Mouse (Mus musculus): ENCODE measurements around the gene Diexf. TPM values are rescaled to one million over a fixed set of nuclear protein-coding genes. Genes with fewer than 3 reads are reported as not detected.
A peak's percentile ranks its signal among the peaks of the same experiment; 100 is the strongest.

The Diexf gene
- total and polyA plus RNA-seq, 3 experiments, result 7.3 to 10.2 (median 7.8) TPM

DNA sequence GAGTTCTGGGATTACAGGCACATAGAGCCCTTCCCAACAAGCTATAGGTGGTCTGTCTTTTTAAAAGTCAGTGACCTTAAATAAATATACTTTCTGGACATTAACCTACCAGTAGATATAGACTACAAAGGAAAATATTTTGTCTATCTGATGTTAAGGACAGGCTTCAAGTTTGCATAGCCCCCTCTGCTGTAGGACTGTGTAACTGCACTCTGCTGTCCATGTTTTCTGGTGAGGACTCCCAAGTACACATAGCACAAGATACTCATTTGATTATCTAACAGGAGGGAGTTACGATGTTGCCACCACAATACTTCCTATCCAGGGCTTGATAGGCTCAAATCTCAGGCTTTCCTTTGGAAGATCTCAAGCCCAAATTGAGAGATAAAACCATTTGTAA lies 3.7 kb upstream of the Diexf start:
- Histone ChIP-seq H3K27me3 (ENCODE audit: control insufficient read depth, insufficient read depth, low read length) (no peaks in the 10 kb centered on the region), H3K4me3 (no peak overlapping the region), H3K79me2 (replicated peaks; ENCODE audit: control insufficient read depth, insufficient read depth, low read length) (peaks cover 2% of the 10 kb centered on the region; the same call in 1 of the 2 replicates), H3K9ac (ENCODE audit: low read depth, low read length) (no peak overlapping the region), H3K36me3 (ENCODE audit: control insufficient read depth, insufficient read depth, low read length) (0 out of 2 replicates have a peak, but pooled peaks cover 2% of the 10 kb centered on the region), H3K27ac (no peak overlapping the region), H3K4me1 (ENCODE audit: control insufficient read depth, insufficient read depth, low read length) (no peaks in the 10 kb centered on the region)
- WGBS, result 82% methylated on average over 1 of the region's 1 CpGs
- DNase-seq, result no peak
- TF ChIP-seq CTCF (IDR thresholded peaks at IDR 0.05), result peak; percentile 24; the same call in 1 of the 2 replicates
- no peak for TF ChIP-seq POLR2A (IDR thresholded peaks at IDR 0.05; ENCODE audit: insufficient read depth, low read depth, low read length)
- TF ChIP-seq EP300 (IDR thresholded peaks at IDR 0.05; ENCODE audit: insufficient read depth, low read depth, low read length), result no peak
- intact Hi-C loops (cut with DNase I), result loop anchor here (5.0 kb wide), 1 partner anchor 59 kb away; no protein-coding TSS in a partner anchor

DNA sequence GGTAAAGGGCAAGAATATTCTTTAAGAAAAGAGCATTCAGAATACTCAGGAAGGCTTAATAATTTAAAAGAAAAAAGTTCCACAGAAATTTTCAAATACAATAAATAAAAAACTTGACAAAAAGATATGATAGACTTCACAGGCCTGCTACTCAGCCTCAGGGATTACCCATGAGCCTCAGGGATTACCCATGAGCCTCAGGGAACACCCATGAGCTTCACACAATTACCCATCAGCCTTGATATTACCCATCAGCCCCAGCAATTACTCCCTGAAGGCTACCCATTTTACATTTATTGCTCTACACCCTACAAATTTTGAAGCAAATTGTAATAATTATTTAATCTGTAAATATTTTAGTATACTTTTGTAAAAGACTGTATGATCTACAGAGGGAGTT lies 2.3 kb upstream of the Diexf start:
- H3K36me3 ChIP-seq (ENCODE audit: control insufficient read depth, insufficient read depth, low read length), result 0 out of 2 replicates have a peak, but pooled peaks cover 2% of the 10 kb centered on the region
- H3K9ac ChIP-seq (ENCODE audit: low read depth, low read length), result no peak overlapping the region
- H3K27me3 ChIP-seq (ENCODE audit: control insufficient read depth, insufficient read depth, low read length), result no peaks in the 10 kb centered on the region
- H3K27ac ChIP-seq, result no peak overlapping the region
- TF ChIP-seq CTCF (IDR thresholded peaks at IDR 0.05) (no peak), POLR2A (IDR thresholded peaks at IDR 0.05; ENCODE audit: insufficient read depth, low read depth, low read length) (no peak), EP300 (IDR thresholded peaks at IDR 0.05; ENCODE audit: insufficient read depth, low read depth, low read length) (no peak)
- H3K4me1 ChIP-seq (ENCODE audit: control insufficient read depth, insufficient read depth, low read length), result no peaks in the 10 kb centered on the region
- no peak overlapping the region for H3K4me3 ChIP-seq
- intact Hi-C loops (cut with DNase I), result loop anchor here (5.0 kb wide), 1 partner anchor 60 kb away; no protein-coding TSS in a partner anchor
- no peak for DNase-seq
- peaks cover 2% of the 10 kb centered on the region; the same call in 1 of the 2 replicates for H3K79me2 ChIP-seq (replicated peaks; ENCODE audit: control insufficient read depth, insufficient read depth, low read length)

DNA sequence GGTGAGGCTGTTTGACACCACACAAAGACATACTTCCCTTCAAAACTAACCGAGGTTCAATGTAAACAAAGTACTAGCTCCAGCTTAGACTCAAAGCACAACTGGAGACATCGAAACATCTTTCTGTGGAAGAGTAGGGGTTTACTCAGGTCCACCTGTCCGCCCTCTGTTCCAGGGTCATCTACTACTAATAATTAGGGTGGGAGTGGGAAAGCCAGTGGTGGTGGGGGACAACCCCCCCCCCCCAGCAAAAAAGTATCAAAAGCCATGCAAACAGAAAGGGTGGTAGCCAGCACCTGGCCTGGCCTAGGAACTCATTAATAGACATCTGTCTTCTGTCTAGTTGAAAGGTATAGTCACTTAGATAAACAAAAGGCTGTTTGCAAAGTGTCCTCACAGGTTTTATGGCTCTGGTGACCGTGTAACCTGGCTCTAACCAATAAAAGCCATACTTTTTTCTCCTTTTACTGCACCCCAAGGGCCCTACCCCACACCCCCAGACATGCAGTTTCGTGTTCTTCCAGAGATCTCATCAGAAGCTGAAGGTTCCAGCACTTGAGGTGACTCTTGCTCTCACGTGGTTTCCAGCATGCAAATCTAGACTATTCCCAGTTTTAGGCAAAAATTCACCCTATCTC lies 1.4 kb upstream of the Diexf start:
- H3K4me1 ChIP-seq (ENCODE audit: control insufficient read depth, insufficient read depth, low read length), result no peaks in the 10 kb centered on the region
- DNase-seq, result no peak
- intact Hi-C loops (cut with DNase I), result loop anchor here (5.0 kb wide), 1 partner anchor 61 kb away; no protein-coding TSS in a partner anchor
- no peaks in the 10 kb centered on the region for H3K27me3 ChIP-seq (ENCODE audit: control insufficient read depth, insufficient read depth, low read length)
- peaks cover 2% of the 10 kb centered on the region; the same call in 1 of the 2 replicates for H3K79me2 ChIP-seq (replicated peaks; ENCODE audit: control insufficient read depth, insufficient read depth, low read length)
- H3K27ac ChIP-seq, result no peak overlapping the region
- H3K36me3 ChIP-seq (ENCODE audit: control insufficient read depth, insufficient read depth, low read length), result 0 out of 2 replicates have a peak, but pooled peaks cover 2% of the 10 kb centered on the region
- no peak for TF ChIP-seq POLR2A (IDR thresholded peaks at IDR 0.05; ENCODE audit: insufficient read depth, low read depth, low read length)
- no peak for TF ChIP-seq EP300 (IDR thresholded peaks at IDR 0.05; ENCODE audit: insufficient read depth, low read depth, low read length)
- TF ChIP-seq CTCF (IDR thresholded peaks at IDR 0.05), result no peak
- 79% methylated on average over 6 of the region's 6 CpGs for WGBS
- H3K9ac ChIP-seq (ENCODE audit: low read depth, low read length), result no peak overlapping the region
- H3K4me3 ChIP-seq, result no peak overlapping the region

DNA sequence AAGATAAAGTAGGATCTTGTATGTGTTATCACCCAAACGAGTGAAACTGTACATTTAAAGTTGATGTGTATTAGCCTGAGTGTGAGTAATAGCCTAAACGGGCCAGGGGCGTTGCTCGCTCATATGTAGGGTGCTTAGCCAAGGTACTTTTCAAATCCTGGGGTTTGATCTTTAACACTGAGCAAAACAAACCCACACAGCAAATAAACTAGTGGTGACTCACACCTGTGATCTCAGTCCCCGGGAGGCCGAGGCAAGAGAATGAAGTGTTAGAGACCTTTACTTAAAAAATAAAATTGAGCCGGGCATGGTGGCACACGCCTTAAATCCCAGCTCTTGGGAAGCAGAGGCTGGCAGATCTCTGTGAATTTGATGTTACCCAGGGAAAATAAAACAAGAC lies 767 bp upstream of the Diexf start:
- no peak overlapping the region for H3K4me3 ChIP-seq
- 0 out of 2 replicates have a peak, but pooled peaks cover 2% of the 10 kb centered on the region for H3K36me3 ChIP-seq (ENCODE audit: control insufficient read depth, insufficient read depth, low read length)
- no peak for DNase-seq
- no peak for TF ChIP-seq POLR2A (IDR thresholded peaks at IDR 0.05; ENCODE audit: insufficient read depth, low read depth, low read length)
- H3K79me2 ChIP-seq (replicated peaks; ENCODE audit: control insufficient read depth, insufficient read depth, low read length), result peaks cover 2% of the 10 kb centered on the region; the same call in 1 of the 2 replicates
- H3K27me3 ChIP-seq (ENCODE audit: control insufficient read depth, insufficient read depth, low read length), result no peaks in the 10 kb centered on the region
- 84% methylated on average over 8 of the region's 8 CpGs for WGBS
- intact Hi-C loops (cut with DNase I), result loop anchor here (1.0 to 5.0 kb wide), 2 partner anchors 42 to 61 kb away; no protein-coding TSS in a partner anchor
- H3K9ac ChIP-seq (ENCODE audit: low read depth, low read length), result no peak overlapping the region
- no peak overlapping the region for H3K27ac ChIP-seq
- no peaks in the 10 kb centered on the region for H3K4me1 ChIP-seq (ENCODE audit: control insufficient read depth, insufficient read depth, low read length)

DNA sequence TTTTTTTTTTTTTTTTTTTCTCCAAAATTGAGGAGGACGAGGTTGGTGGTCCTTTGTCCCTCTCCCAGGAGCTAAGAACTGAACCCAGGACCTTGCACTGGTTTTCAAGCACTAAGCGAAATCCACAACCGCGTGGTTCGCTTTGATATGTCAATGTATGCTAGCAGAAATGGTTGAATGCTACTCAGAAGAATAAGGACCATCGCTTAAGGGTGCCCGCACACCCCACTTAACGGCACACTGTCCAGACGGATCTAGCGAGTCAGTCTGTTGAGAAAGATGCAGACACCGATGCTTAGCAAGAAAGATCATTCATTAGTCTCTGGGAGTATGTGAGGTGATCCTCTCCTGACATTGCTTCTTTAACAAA lies 369 bp upstream of the Diexf start:
- H3K9ac ChIP-seq (ENCODE audit: low read depth, low read length), result no peak overlapping the region
- no peak for TF ChIP-seq CTCF (IDR thresholded peaks at IDR 0.05)
- TF ChIP-seq EP300 (IDR thresholded peaks at IDR 0.05; ENCODE audit: insufficient read depth, low read depth, low read length), result no peak
- TF ChIP-seq POLR2A (IDR thresholded peaks at IDR 0.05; ENCODE audit: insufficient read depth, low read depth, low read length), result no peak

DNA sequence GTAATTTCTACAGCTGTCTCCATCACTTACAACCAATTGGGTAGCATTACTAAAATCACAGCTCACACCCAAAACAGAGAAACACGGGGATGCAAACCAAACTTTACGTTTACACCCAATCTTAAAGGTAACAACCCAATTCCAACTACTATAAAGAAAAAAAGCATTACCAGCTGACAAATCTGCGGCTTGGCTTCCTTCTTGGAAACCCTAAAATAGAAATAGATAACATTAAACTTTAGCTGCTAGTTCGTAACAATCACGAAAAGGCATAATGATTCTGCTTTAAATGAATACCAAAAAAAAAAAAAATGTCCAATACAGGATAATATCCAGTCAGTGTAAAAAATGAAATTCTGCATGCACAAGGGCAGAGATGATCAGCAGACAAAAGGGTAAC lies 751 bp downstream of the Diexf start:
- TF ChIP-seq CTCF (IDR thresholded peaks at IDR 0.05) (no peak), EP300 (IDR thresholded peaks at IDR 0.05; ENCODE audit: insufficient read depth, low read depth, low read length) (no peak), POLR2A (IDR thresholded peaks at IDR 0.05; ENCODE audit: insufficient read depth, low read depth, low read length) (no peak)
- 6% methylated on average over 5 of the region's 5 CpGs for WGBS

More for the DNA sequence above, 369 bp upstream of the Diexf start:
- H3K27me3 ChIP-seq (ENCODE audit: control insufficient read depth, insufficient read depth, low read length), result no peaks in the 10 kb centered on the region
- 36% methylated on average over 11 of the region's 11 CpGs for WGBS
- 0 out of 2 replicates have a peak, but pooled peaks cover 2% of the 10 kb centered on the region for H3K36me3 ChIP-seq (ENCODE audit: control insufficient read depth, insufficient read depth, low read length)
- no peak for DNase-seq
- H3K4me1 ChIP-seq (ENCODE audit: control insufficient read depth, insufficient read depth, low read length), result no peaks in the 10 kb centered on the region
- intact Hi-C loops (cut with DNase I), result loop anchor here (1.0 to 5.0 kb wide), 2 partner anchors 43 to 62 kb away; no protein-coding TSS in a partner anchor
- peak overlapping the region; percentile 71 for H3K4me3 ChIP-seq
- H3K79me2 ChIP-seq (replicated peaks; ENCODE audit: control insufficient read depth, insufficient read depth, low read length), result peaks cover 2% of the 10 kb centered on the region; the same call in 1 of the 2 replicates
- H3K27ac ChIP-seq, result peak overlapping the region; percentile 37; the same call in 1 of the 2 replicates

More for the DNA sequence above, 751 bp downstream of the Diexf start:
- Histone ChIP-seq H3K27ac (peak overlapping the region; percentile 72), H3K4me1 (ENCODE audit: control insufficient read depth, insufficient read depth, low read length) (no peaks in the 10 kb centered on the region), H3K79me2 (replicated peaks; ENCODE audit: control insufficient read depth, insufficient read depth, low read length) (peaks cover 3% of the 10 kb centered on the region; the same call in 1 of the 2 replicates), H3K4me3 (peak overlapping the region; percentile 71), H3K36me3 (ENCODE audit: control insufficient read depth, insufficient read depth, low read length) (0 out of 2 replicates have a peak, but pooled peaks cover 2% of the 10 kb centered on the region), H3K9ac (ENCODE audit: low read depth, low read length) (peak overlapping the region; percentile 85), H3K27me3 (ENCODE audit: control insufficient read depth, insufficient read depth, low read length) (no peaks in the 10 kb centered on the region)
- DNase-seq, result no peak
- intact Hi-C loops (cut with DNase I), result no loop called here

All from heart, adult 2 months (tissue).